Mouse (Mus musculus) hindbrain, postnatal 0 days (tissue): ENCODE results near the gene Gm9922. TPM values are rescaled to one million over a fixed set of nuclear protein-coding genes. Genes with fewer than 3 reads are reported as not detected.
A peak's percentile ranks its signal among the peaks of the same experiment; 100 is the strongest.

Experiments
- ATAC-seq: fragments of 200-750 bp; cut with Nextera tagmentation; 2 replicates; pipeline ENCODE4 v1.8.0; 2017; ENCODE audit warnings: mild to moderate bottlenecking, moderate TSS enrichment, moderate library complexity
- DNase-seq: peaks from one replicate; pipeline ENCODE4 v3.0.0-alpha.2; 2015; ENCODE audit warnings: low spot score
- H3K27ac ChIP-seq: fragments of 300-500 bp; sonication (generic); 2 replicates; pipeline ENCODE4 v1.5.1; 2014; ENCODE audit warnings: mild to moderate bottlenecking
- H3K27me3 ChIP-seq: fragments of 300-500 bp; sonication (generic); 2 replicates; pipeline ENCODE4 v1.6.1; 2014; ENCODE audit warnings: low read length, mixed read lengths; ENCODE audit not compliant: insufficient read depth
- H3K36me3 ChIP-seq: fragments of 300-500 bp; sonication (generic); 2 replicates; pipeline ENCODE4 v1.6.1; 2014; ENCODE audit warnings: low read length, mixed read lengths; ENCODE audit not compliant: insufficient read depth
- H3K4me1 ChIP-seq: fragments of 300-500 bp; sonication (generic); 2 replicates; pipeline ENCODE4 v1.6.1; 2014; ENCODE audit warnings: antibody characterized with exemption, low read length, mixed read lengths; ENCODE audit not compliant: insufficient read depth
- H3K4me2 ChIP-seq: fragments of 300-500 bp; sonication (generic); 2 replicates; pipeline ENCODE4 v1.6.1; 2014; ENCODE audit warnings: low read depth, mild to moderate bottlenecking, low read length, moderate library complexity, mixed read lengths
- H3K4me3 ChIP-seq: fragments of 300-500 bp; sonication (generic); 2 replicates; pipeline ENCODE4 v1.5.1; 2014; ENCODE audit warnings: low read length
- H3K9ac ChIP-seq: fragments of 300-500 bp; sonication (generic); replicated peaks from 2 replicates; pipeline ENCODE4 v1.6.1; 2014; ENCODE audit warnings: mild to moderate bottlenecking, low read length, moderate library complexity, mixed read lengths
- H3K9me3 ChIP-seq: fragments of 300-500 bp; sonication (generic); 2 replicates; pipeline ENCODE4 v1.6.1; 2016; ENCODE audit warnings: low read length, mixed read lengths
- CTCF ChIP-seq: IDR thresholded peaks from 2 replicates; pipeline ENCODE4 v1.5.1; 2016; ENCODE audit warnings: antibody characterized with exemption, control low read depth, low read depth
- WGBS: fragments of 180-500 bp; shearing (Covaris S2); extraction: QIAGEN DNeasy Blood & Tissue Kit; methylation state at CpG from one replicate; pipeline ENCODE4 v1.1.7; 2014; 5-methylcytosine and 5-hydroxymethylcytosine counted together
- polyA plus RNA-seq: library from polyadenylated mRNA; unstranded; fragments of >200 nt; fragmentation: Nextera tagmentation; extraction: Ambion mirVana; gene quantifications from 2 replicates; pipeline ENCODE4 v1.2.1, GENCODE M21; 2015
- total RNA-seq: library from RNA; depleted of rRNA; stranded (reverse); fragments of >200 nt; gene quantifications from 2 replicates; pipeline ENCODE4 v1.2.3, GENCODE M21; 2014

Gene Gm9922
- total and polyA plus RNA-seq, 2 experiments from 2014 or later = 0.51 TPM; not detected in 1

DNA sequence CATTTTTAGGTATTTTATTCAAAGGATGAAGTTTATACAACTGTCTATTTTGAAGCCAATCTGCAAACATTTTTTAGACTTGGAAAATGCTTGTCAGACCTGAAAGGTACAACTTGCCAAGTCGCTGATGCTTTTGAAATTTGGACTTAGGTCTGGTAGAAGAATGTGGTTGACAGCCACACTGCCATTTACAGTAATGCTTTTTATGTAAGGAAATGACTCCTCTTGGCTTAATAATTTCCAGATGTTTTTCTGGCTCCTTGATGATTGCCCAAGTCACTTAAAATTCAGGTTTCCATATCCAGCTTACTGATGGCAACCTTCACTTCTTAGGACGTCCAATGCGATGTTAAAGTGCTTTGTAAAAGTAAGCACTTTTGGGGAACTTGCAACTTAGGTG lies 17.0 kb upstream of the Gm9922 start:
- no peak for TF ChIP-seq CTCF
- Histone ChIP-seq H3K4me1 (no peaks in the 10 kb centered on the region), H3K27ac (no peak overlapping the region), H3K27me3 (no peaks in the 10 kb centered on the region), H3K9me3 (no peaks in the 10 kb centered on the region), H3K4me2 (no peak overlapping the region), H3K4me3 (no peak overlapping the region), H3K9ac (no peak overlapping the region), H3K36me3 (no peaks in the 10 kb centered on the region)
- no peak for DNase-seq
- ATAC-seq = no peak
- WGBS = 89% methylated on average over 3 of the region's 3 CpGs

DNA sequence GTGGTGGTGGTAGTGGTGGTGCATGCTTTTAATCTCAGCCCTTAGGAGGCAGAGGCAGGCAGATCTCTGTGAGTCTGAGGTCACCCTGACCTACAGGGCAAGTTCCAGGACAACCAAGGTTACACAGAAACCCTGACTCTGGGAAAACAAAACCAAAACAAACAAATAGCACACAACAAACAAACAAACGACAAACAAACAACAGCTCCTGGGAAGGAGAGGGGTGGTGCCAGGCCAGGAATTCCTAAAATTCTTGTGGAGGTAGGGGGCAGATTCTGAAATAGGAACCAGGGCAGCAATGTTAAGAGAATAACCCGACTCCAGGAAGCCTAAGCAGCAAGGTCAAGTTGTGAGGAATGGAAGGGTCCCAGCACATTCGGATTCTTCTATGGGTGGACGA lies 7.9 kb upstream of the Gm9922 start:
- Histone ChIP-seq H3K9ac (no peak overlapping the region), H3K27me3 (no peaks in the 10 kb centered on the region), H3K27ac (no peak overlapping the region), H3K36me3 (no peaks in the 10 kb centered on the region), H3K4me3 (no peak overlapping the region), H3K4me2 (no peak overlapping the region), H3K9me3 (no peaks in the 10 kb centered on the region), H3K4me1 (no peaks in the 10 kb centered on the region)
- ATAC-seq = no peak
- WGBS = 82% methylated on average over 4 of the region's 4 CpGs
- TF ChIP-seq CTCF = no peak
- no peak for DNase-seq

DNA sequence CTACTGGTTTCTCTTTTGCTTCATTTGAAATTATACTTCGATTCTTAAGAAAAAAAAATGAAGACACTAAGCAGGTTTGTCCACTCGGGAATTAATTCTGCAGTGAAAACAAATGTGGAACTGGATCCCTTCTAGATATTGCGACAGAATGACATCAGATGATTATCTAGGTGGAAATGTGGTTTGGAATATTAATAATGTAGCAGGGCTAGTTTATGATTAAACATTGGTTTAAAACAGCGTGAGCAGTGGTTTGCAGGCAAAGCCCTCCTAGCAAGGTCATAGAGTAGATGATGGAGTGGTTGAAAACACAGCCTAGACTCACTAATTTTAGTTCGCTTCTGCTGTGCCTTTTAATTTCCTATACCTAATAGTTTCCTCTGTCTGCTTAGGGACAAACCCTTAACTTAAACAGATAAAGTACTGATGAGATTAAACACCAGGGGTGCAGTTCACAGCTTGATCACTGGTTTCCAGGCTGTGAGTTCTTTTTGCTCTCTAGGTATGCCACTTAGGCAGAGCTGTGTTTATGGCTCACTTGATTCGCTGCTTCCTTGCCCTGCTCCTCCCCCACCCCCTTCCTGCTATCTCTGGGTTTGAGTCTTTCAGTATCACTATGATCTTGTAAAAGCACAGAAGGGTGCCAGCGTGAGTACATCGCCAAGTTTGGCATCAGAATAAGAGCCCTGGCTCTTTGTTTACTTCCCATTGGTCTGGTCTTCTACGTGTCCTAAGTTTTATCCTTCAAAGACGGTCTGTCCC lies 4.1 kb upstream of the Gm9922 start:
- no peak for TF ChIP-seq CTCF
- ATAC-seq = no peak
- no peak overlapping the region for H3K27ac ChIP-seq
- no peak overlapping the region for H3K4me2 ChIP-seq
- no peak overlapping the region for H3K9ac ChIP-seq
- no peaks in the 10 kb centered on the region for H3K36me3 ChIP-seq
- DNase-seq = no peak
- H3K4me1 ChIP-seq = peaks cover 8% of the 10 kb centered on the region; the same call in 1 of the 2 replicates
- H3K9me3 ChIP-seq = no peaks in the 10 kb centered on the region
- H3K4me3 ChIP-seq = no peak overlapping the region
- H3K27me3 ChIP-seq = peaks cover 10% of the 10 kb centered on the region; the same call in 1 of the 2 replicates
- 33% methylated on average over 10 of the region's 10 CpGs for WGBS

DNA sequence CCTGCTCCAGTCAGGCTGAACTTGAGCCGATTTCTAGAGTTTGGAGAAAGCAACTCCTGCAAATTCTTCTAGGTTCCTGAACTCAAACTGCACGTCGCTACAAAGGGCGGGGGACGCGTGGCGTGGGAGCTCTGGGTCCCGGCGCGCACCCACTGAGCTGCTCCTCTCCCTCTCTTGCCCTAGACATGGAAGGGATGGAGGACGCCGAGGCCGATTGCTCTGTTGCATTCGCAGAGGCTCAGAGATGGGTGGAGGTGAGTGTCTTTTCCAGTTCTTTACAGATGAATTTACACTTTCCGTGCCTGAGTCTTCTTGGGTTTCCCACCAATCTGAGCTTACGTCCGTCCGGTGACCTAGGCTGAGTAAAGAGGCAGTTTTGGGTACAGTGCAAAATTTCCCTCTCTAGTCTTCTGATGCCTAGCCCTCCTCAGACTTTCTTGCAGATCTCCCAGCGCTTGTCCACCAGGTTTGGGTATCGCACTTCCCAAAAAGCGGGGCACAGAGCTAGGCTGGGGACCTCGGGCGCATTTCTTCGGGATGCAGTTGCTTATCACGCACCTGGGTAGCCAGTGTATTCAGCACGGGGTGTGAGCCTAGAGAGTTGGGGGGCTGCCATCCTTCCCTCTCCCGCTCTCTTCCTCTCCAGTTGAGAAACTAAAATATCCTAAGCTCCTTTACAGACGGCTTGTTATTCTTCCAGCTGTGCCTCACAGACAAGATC lies 518 bp upstream of the Gm9922 start:
- peak overlapping the region; percentile 46; the same call in 1 of the 2 replicates for H3K9ac ChIP-seq
- under 1% methylated on average over 28 of the region's 28 CpGs for WGBS
- H3K27ac ChIP-seq = no peak overlapping the region
- TF ChIP-seq CTCF = no peak
- H3K36me3 ChIP-seq = no peaks in the 10 kb centered on the region
- ATAC-seq (peak; percentile 55), DNase-seq (no peak)
- H3K4me2 ChIP-seq = peak overlapping the region; percentile 97
- peaks cover 8% of the 10 kb centered on the region; the same call in 1 of the 2 replicates for H3K4me1 ChIP-seq
- H3K4me3 ChIP-seq = peak overlapping the region; percentile 67
- peaks cover 10% of the 10 kb centered on the region; the same call in 1 of the 2 replicates for H3K27me3 ChIP-seq
- H3K9me3 ChIP-seq = no peaks in the 10 kb centered on the region

DNA sequence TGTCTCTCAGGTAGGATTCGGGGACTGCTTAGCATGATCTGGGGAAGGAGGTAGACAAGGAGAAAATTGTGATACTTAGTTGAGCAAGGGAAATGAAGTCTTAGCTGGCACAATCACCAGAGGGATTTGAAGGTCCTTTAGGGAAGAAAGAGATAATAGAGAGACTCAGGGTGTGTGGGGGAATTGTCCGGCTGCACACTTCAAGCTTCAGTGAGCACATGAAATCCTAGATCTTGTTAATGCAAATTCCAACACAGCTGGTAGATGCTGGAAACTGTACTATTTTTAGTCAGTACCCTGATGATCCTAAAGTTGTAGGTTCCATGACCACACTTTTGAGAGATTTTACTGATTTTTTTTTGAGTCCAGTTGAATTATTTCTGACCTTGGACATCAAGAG lies 15.2 kb downstream of the Gm9922 start:
- no peaks in the 10 kb centered on the region for H3K36me3 ChIP-seq
- H3K9ac ChIP-seq = no peak overlapping the region
- ATAC-seq = no peak
- no peak for DNase-seq
- H3K4me2 ChIP-seq = no peak overlapping the region
- no peaks in the 10 kb centered on the region for H3K9me3 ChIP-seq
- H3K4me3 ChIP-seq = no peak overlapping the region
- TF ChIP-seq CTCF = no peak
- H3K27ac ChIP-seq = no peak overlapping the region
- no peaks in the 10 kb centered on the region for H3K4me1 ChIP-seq
- 58% methylated on average over 2 of the region's 2 CpGs for WGBS
- H3K27me3 ChIP-seq = no peaks in the 10 kb centered on the region

DNA sequence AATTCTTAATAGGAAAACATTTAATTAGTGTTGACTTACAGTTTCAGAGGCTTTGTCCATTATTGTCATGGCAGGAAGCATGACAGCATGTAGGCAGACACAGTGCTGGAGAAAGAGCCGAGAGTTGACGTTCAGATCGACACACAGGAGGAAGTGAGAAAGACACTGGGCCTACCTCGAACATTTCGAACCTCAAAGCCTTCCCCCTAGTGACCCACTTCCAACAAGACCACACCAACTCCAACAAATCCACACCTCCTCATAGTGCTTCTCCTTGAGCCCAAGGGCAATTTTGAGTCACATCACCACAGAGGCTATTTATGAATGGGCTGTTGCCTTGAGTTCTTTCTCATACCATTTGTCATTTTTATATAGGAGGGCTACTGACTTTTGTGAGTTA lies 22.5 kb downstream of the Gm9922 start:
- DNase-seq (no peak), ATAC-seq (no peak)
- Histone ChIP-seq H3K9me3 (no peaks in the 10 kb centered on the region), H3K4me2 (no peak overlapping the region), H3K27me3 (no peaks in the 10 kb centered on the region), H3K27ac (no peak overlapping the region), H3K4me1 (no peaks in the 10 kb centered on the region), H3K4me3 (no peak overlapping the region), H3K9ac (no peak overlapping the region), H3K36me3 (no peaks in the 10 kb centered on the region)
- 84% methylated on average over 5 of the region's 5 CpGs for WGBS
- TF ChIP-seq CTCF = no peak

DNA sequence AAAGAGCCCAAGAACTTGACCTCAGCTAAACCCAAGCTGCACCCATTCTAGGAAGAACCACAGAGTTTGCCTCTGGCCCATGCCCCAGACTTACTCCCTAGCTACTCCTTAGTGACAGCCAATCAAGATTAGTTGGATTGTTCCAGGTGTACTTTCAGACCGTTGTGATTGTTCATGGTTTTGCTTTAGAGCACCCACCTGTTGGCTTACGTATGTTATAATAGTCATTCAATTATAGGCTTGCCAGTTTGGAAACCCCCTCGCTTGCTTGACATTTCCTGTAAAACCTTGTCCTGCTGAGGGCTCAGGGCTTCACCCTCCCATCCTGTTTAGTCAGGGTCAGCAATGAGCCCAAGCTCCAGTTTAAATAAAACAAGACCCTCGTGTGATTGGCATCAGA lies 25.1 kb downstream of the Gm9922 start:
- no peak overlapping the region for H3K27ac ChIP-seq
- H3K9me3 ChIP-seq = no peaks in the 10 kb centered on the region
- H3K4me2 ChIP-seq = no peak overlapping the region
- no peaks in the 10 kb centered on the region for H3K36me3 ChIP-seq
- H3K4me3 ChIP-seq = no peak overlapping the region
- TF ChIP-seq CTCF = no peak
- H3K27me3 ChIP-seq = no peaks in the 10 kb centered on the region
- 78% methylated on average over 4 of the region's 4 CpGs for WGBS
- H3K9ac ChIP-seq = no peak overlapping the region
- H3K4me1 ChIP-seq = no peaks in the 10 kb centered on the region
- no peak for ATAC-seq
- no peak for DNase-seq
